Mouse (Mus musculus) midbrain, embryonic 10.5 days (tissue): ENCODE measurements at regions not wholly inside any gene's neighbourhood (a gene's known extent, or its start where the extent isn't known, plus 50 kb on each side); places are given as distances from the start of the nearest gene placed in this dataset.

Source experiments
- DNase-seq: peaks from one replicate; pipeline ENCODE4 v3.0.0-alpha.2; 2017; ENCODE audit warnings: low spot score
- H3K27ac ChIP-seq: fragments of 300-500 bp; sonication (generic); replicated peaks from 2 replicates; pipeline ENCODE4 v1.5.1; 2016; ENCODE audit warnings: mild to moderate bottlenecking
- H3K27me3 ChIP-seq: fragments of 300-500 bp; sonication (generic); 2 replicates; pipeline ENCODE4 v1.6.1; 2016; ENCODE audit warnings: low read depth, mild to moderate bottlenecking; ENCODE audit not compliant: poor library complexity, severe bottlenecking
- H3K36me3 ChIP-seq: fragments of 300-500 bp; sonication (generic); 2 replicates; pipeline ENCODE4 v1.6.1; 2016; ENCODE audit warnings: mild to moderate bottlenecking, moderate library complexity
- H3K4me1 ChIP-seq: fragments of 300-500 bp; sonication (generic); 2 replicates; pipeline ENCODE4 v1.6.1; 2016
- H3K4me3 ChIP-seq: fragments of 300-500 bp; sonication (generic); 2 replicates; pipeline ENCODE4 v1.5.1; 2016; ENCODE audit warnings: mild to moderate bottlenecking, moderate library complexity
- H3K9me3 ChIP-seq: fragments of 300-500 bp; sonication (generic); replicated peaks from 2 replicates; pipeline ENCODE4 v1.6.1; 2016; ENCODE audit warnings: mild to moderate bottlenecking
- WGBS: fragments of 180-500 bp; shearing (Covaris S2); methylation state at CpG from one replicate; pipeline ENCODE4 v1.1.7; 2016; 5-methylcytosine and 5-hydroxymethylcytosine counted together

- Histone ChIP-seq H3K4me3 (no peak overlapping the region), H3K36me3 (no peaks in the 10 kb centered on the region), H3K27ac (no peak overlapping the region), H3K4me1 (peaks cover 10% of the 10 kb centered on the region), H3K27me3 (no peaks in the 10 kb centered on the region), H3K9me3 (no peaks in the 10 kb centered on the region)
- no peak for DNase-seq
- WGBS, result 67% methylated on average over 8 of the region's 8 CpGs
Observed at GRCm38 (mm10) chr8:126713602-126714145, 119.9 kb upstream of the Irf2bp2 start.

GRCm38 (mm10) chr8:126713181-126713580 is 119.4 kb upstream of the Irf2bp2 start:
- no peak overlapping the region for H3K4me3 ChIP-seq
- H3K4me1 ChIP-seq, result peaks cover 11% of the 10 kb centered on the region
- no peak overlapping the region for H3K27ac ChIP-seq
- H3K36me3 ChIP-seq, result no peaks in the 10 kb centered on the region
- no peaks in the 10 kb centered on the region for H3K27me3 ChIP-seq
- no peaks in the 10 kb centered on the region for H3K9me3 ChIP-seq
- 28% methylated on average over 4 of the region's 4 CpGs for WGBS
- no peak for DNase-seq

- Histone ChIP-seq H3K9me3 (no peaks in the 10 kb centered on the region), H3K4me1 (peaks cover 11% of the 10 kb centered on the region), H3K27me3 (no peaks in the 10 kb centered on the region), H3K27ac (no peak overlapping the region), H3K4me3 (no peak overlapping the region), H3K36me3 (no peaks in the 10 kb centered on the region)
- no peak for DNase-seq
- WGBS, result 61% methylated on average over 6 of the region's 6 CpGs
Observed at GRCm38 (mm10) chr8:126712749-126713148, 119.0 kb upstream of the Irf2bp2 start.

- DNase-seq, result no peak
- no peaks in the 10 kb centered on the region for H3K36me3 ChIP-seq
- 85% methylated on average over 2 of the region's 2 CpGs for WGBS
Observed at GRCm38 (mm10) chr8:126708956-126709355, 115.2 kb upstream of the Irf2bp2 start.

GRCm38 (mm10) chr8:126707300-126707902 is 113.6 kb upstream of the Irf2bp2 start:
- no peak for DNase-seq
- 84% methylated on average over 5 of the region's 6 CpGs for WGBS

More at GRCm38 (mm10) chr8:126708956-126709355, 115.2 kb upstream of the Irf2bp2 start:
- Histone ChIP-seq H3K27me3 (no peaks in the 10 kb centered on the region; the same call in 1 of the 2 replicates), H3K27ac (no peak overlapping the region), H3K4me3 (no peak overlapping the region), H3K9me3 (no peaks in the 10 kb centered on the region), H3K4me1 (peaks cover 11% of the 10 kb centered on the region)

GRCm38 (mm10) chr8:126706247-126706646 is 112.5 kb upstream of the Irf2bp2 start:
- no peak for DNase-seq
- Histone ChIP-seq H3K9me3 (no peaks in the 10 kb centered on the region), H3K36me3 (no peaks in the 10 kb centered on the region), H3K4me3 (no peak overlapping the region), H3K4me1 (0 out of 2 replicates have a peak, but pooled peaks cover 2% of the 10 kb centered on the region), H3K27ac (0 out of 2 replicates have a peak overlapping the region, but pooled peaks have one; percentile 17), H3K27me3 (no peaks in the 10 kb centered on the region; the same call in 1 of the 2 replicates)
- 87% methylated on average over 8 of the region's 8 CpGs for WGBS

More at GRCm38 (mm10) chr8:126707300-126707902, 113.6 kb upstream of the Irf2bp2 start:
- Histone ChIP-seq H3K36me3 (no peaks in the 10 kb centered on the region), H3K9me3 (no peaks in the 10 kb centered on the region), H3K4me1 (0 out of 2 replicates have a peak, but pooled peaks cover 2% of the 10 kb centered on the region), H3K27ac (no peak overlapping the region), H3K4me3 (no peak overlapping the region), H3K27me3 (no peaks in the 10 kb centered on the region; the same call in 1 of the 2 replicates)

GRCm38 (mm10) chr8:126705391-126705790 is 111.6 kb upstream of the Irf2bp2 start:
- H3K4me1 ChIP-seq, result 0 out of 2 replicates have a peak, but pooled peaks cover 2% of the 10 kb centered on the region
- H3K36me3 ChIP-seq, result no peaks in the 10 kb centered on the region
- DNase-seq, result no peak
- 71% methylated on average over 2 of the region's 2 CpGs for WGBS
- no peaks in the 10 kb centered on the region for H3K9me3 ChIP-seq
- no peak overlapping the region for H3K27ac ChIP-seq
- no peaks in the 10 kb centered on the region; the same call in 1 of the 2 replicates for H3K27me3 ChIP-seq
- no peak overlapping the region for H3K4me3 ChIP-seq

- 96% methylated on average over 8 of the region's 8 CpGs for WGBS
- H3K9me3 ChIP-seq, result no peaks in the 10 kb centered on the region
Observed at GRCm38 (mm10) chr8:126704706-126705105, 110.9 kb upstream of the Irf2bp2 start.

GRCm38 (mm10) chr8:126703546-126703945 is 109.8 kb upstream of the Irf2bp2 start:
- WGBS, result 91% methylated on average over 5 of the region's 5 CpGs
- no peak for DNase-seq
- H3K4me3 ChIP-seq, result no peak overlapping the region
- H3K27me3 ChIP-seq, result no peaks in the 10 kb centered on the region; the same call in 1 of the 2 replicates
- no peaks in the 10 kb centered on the region for H3K36me3 ChIP-seq
- H3K9me3 ChIP-seq, result no peaks in the 10 kb centered on the region
- H3K4me1 ChIP-seq, result peaks cover 14% of the 10 kb centered on the region
- no peak overlapping the region for H3K27ac ChIP-seq

More at GRCm38 (mm10) chr8:126704706-126705105, 110.9 kb upstream of the Irf2bp2 start:
- Histone ChIP-seq H3K36me3 (no peaks in the 10 kb centered on the region), H3K4me1 (peaks cover 5% of the 10 kb centered on the region), H3K4me3 (no peak overlapping the region), H3K27ac (no peak overlapping the region), H3K27me3 (no peaks in the 10 kb centered on the region; the same call in 1 of the 2 replicates)
- no peak for DNase-seq

GRCm38 (mm10) chr8:126702294-126702693 is 108.5 kb upstream of the Irf2bp2 start:
- no peaks in the 10 kb centered on the region for H3K36me3 ChIP-seq
- H3K4me3 ChIP-seq, result no peak overlapping the region
- 0 out of 2 replicates have a peak overlapping the region, but pooled peaks have one; percentile 17 for H3K27ac ChIP-seq
- no peak for DNase-seq
- peaks cover 19% of the 10 kb centered on the region for H3K4me1 ChIP-seq
- no peaks in the 10 kb centered on the region for H3K9me3 ChIP-seq
- no peaks in the 10 kb centered on the region; the same call in 1 of the 2 replicates for H3K27me3 ChIP-seq
- WGBS, result 82% methylated on average over 6 of the region's 6 CpGs

- H3K4me1 ChIP-seq, result peaks cover 25% of the 10 kb centered on the region
- no peaks in the 10 kb centered on the region for H3K9me3 ChIP-seq
- no peaks in the 10 kb centered on the region for H3K36me3 ChIP-seq
- H3K4me3 ChIP-seq, result no peak overlapping the region
- H3K27ac ChIP-seq, result peak overlapping the region; percentile 88
- WGBS, result 14% methylated on average over 6 of the region's 6 CpGs
- H3K27me3 ChIP-seq, result no peaks in the 10 kb centered on the region
- peak; percentile 19 for DNase-seq
Observed at GRCm38 (mm10) chr8:126699389-126699775, 105.6 kb upstream of the Irf2bp2 start.

GRCm38 (mm10) chr8:126698601-126699388 is 105.0 kb upstream of the Irf2bp2 start:
- Histone ChIP-seq H3K4me3 (peak overlapping the region; percentile 29), H3K27me3 (no peaks in the 10 kb centered on the region), H3K36me3 (no peaks in the 10 kb centered on the region), H3K27ac (peak overlapping the region; percentile 88), H3K9me3 (no peaks in the 10 kb centered on the region), H3K4me1 (peaks cover 25% of the 10 kb centered on the region)
- WGBS, result 10% methylated on average over 7 of the region's 7 CpGs
- peak; percentile 57 for DNase-seq
